Mouse (Mus musculus): ENCODE data around the gene Lca5l.
"Not testable (repeated sequence)": the region's sequence is repeated elsewhere in the genome, so short reads cannot be mapped to it uniquely, and the experiment has no call there.

The Lca5l gene

DNA sequence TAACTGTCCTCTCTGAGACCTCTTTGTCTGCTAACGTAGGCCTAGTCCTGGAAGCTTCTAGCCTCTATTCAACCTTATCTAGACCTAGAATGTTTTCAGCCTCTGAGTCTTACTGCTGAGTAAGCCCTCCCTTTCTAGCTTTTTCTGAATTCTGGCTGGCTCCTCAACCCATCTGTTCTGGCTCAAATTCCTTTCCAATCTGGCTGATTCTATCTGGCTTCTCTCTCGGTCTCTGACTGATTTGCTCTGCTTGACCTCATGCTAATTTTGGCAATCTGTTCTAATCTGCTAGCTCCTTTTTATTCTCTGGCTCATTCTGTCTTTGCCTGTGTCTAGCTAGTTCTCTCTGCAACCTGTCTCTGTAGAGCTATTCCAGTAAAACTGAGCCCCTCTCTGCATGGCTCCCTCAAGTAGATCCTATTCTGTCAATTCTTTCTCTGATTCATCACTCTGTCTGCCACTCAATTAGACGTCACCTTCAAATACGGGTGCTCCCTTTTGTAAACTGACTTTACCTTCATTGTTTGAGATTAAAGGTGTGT is 26.3 kb downstream of the Lca5l start:
- DNase-seq = peak; percentile 84

DNA sequence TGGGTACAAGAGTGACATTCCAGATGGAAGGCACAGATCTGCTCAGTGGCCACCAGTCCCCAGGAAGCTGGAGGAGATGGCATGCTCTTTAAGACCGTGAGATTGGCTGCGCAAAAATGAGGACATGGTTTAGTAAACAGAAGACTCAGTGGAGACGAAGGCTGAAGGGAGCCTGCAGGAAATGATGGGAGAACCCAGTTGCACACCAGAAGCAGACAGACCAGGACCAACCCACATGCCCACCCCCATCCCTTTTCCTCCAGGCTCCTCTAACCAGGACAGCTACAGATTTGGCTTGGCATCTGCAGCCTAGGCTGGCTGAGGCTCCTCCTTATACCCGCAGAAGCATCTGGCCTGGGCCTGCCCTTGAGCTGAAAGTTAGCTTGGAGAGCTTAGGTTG is 30.7 kb downstream of the Lca5l start:
- peak; percentile 69 for DNase-seq

DNA sequence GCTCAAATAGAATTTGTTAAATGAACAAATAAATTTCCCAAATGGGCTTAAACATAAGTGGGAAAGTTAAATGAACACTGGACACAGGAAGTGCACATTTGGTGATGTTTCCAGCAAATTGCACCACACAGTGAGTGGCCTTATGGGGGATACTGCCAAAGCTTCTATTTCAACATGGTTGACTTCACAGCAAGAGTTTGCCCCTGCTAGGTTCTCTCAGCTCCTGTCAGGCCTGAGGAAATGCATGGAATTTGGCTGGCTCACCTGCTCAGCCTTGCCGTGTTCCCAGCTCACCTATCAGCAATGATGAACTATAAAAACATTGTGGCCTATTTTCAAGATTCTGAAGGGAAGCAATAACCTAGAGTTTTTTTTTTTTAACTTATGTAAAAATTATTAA is 31.1 kb downstream of the Lca5l start:
- peak; percentile 68 for DNase-seq

DNA sequence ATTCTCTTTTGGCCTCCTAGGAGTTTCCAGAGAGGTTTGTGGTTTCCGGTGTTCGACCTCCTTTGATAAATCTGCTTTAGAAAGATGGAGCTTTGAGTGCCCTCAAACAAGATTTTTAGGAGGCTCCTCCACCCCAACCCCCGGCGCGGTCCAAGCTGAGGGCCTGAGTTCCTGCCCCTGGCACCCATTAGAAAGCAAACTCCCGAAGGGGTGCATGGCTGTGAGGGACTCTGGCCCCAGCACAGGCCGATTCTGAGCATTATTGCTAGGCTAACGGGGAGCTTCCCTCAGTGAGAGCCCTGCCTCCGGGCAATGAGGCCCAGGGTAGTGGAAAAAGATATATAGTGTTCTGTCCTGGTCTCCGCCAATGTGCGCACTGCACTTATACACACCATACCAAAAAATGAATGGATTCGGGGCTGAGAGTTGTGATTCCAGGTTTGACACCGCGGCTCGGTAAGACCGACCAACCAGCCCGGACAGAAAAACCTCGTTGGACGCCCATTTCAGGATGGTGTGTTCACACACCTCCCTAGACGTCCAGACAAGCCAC is 32.2 kb downstream of the Lca5l start:
- peak; percentile 51 for DNase-seq

DNA sequence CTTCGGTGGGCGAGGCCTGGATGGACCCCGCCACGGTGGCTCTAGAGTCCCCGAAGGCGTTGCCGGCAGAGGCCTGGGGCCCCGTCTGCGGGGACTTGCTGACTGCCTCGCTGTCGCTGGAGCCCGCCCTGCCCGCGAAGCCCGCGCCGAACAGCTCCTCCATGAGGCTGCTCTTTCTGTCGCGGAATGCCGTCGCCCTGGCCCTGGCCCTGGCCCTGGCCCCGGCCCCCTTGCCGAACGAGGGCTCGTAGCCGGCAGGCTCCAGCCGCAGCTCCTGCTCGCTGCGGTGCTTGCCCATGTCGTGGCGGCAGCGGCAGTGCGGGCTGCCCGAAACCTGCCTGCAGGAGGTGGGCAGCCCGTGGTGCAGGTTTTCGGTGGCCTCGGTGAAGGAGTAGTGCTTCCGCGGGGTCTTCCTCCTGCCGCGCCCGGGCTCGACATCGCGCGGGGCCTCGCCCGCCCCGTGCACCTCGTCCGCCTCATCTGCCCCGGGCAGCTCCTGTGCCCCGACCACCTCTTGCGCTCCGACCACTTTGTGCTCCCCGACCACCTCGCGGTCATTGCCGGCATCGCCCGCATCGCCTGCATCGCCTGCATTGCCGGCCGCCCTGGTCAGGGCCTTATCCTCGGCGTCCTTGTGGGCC is 32.9 kb downstream of the Lca5l start:
- DNase-seq = peak; percentile 63

DNA sequence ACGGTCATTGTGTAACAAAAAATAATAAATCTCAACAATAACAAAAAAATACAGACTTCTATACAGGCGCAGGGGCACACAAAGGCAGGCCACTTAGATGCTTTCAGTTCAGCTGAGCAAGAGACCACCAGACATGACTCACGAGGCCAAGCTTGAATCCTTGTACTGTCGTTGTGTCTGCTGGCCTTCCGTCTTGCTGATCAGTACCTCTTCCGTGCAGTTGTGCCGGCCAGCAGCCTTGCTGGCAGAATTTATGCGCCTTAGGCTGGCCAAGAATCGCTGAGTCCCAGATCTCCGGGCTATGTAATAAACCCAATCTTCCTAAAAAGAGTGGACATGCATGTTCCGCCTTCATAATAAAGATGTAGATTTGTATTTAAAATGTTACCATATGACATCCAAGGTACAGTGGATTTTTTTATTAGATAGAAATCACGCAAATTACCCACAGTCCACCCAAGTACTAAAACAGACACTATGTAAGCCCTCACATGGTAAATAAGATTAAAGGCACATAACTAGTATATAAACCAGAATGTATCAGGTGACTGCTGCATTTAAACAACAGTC is 33.5 kb downstream of the Lca5l start:
- DNase-seq = peak; percentile 26

DNA sequence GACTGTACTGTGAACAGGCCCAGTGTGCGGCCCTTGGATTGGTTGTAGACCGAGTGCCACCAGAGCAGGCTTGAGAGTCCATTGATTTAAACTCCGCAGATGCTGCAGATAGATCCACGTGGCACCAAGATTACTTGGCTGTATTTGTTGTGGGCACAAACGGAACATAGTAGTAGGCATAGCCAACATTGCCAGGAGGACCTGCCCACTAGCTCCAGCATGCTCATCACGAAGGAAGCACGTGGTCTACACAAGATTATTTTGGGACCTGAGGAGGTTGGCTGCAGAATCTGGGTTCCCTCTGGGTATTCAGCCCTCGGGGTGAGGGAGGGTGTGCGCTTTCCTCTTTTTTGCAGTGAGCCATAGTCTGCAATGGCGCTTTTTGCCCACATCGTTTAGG is 34.9 kb downstream of the Lca5l start:
- peak; percentile 34 for DNase-seq

DNA sequence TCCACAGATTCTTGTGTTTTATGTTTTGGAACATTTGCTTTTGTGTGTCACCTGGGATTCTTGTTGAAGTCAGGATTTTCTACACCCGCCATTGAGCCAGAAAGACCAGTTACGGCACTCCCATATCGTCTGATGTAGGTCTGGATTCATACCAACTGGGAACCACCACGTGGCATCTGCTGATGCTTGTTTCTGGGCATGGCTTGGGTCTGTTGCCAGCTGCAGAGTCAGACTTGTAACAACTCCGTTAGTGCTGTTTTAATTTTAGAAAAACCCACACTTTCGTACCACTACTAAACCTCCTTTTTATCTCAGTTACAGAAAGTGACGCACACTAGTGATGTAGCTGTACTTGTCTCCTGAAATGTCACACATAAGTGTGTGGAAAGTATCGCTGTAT is 36.1 kb downstream of the Lca5l start:
- peak; percentile 30 for DNase-seq

DNA sequence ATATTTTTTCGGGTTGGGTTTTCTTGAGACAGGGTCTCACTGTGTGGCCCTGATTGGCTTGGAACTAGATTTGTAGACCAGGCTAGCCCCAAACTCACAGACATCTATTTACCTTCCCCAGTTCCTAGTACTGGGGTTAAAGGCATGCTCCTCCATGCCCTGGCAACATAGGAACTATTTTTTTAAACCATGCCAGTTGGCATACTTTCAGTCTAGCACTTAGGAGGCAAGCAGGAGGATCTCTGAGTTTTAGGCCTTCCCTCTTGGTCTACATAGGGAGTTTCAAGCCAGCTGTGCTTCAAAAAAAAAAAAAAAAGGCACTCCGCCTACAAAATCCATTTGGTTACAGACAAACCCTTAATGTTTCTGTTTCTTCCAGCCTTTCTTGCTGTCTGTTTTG is 37.6 kb downstream of the Lca5l start:
- no peak for DNase-seq

DNA sequence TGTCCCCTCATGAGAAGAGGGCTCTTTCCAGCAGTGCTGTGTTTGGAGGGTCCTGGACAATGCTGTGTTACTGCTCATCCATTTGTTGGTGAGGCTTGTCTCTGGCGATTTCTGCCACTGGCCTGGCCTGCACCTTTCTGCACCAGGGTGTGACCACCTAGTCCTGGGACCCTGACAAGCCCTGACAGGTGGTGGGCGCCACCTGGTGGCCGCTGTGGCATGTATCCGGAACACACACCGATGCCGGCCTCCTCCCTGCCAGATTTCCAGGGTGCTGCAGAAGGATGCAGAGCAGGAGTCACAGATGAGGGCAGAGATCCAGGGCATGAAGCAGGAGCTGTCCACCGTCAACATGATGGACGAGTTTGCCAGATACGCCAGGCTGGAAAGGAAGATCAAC is 40.5 kb downstream of the Lca5l start:
- DNase-seq = peak; percentile 87

DNA sequence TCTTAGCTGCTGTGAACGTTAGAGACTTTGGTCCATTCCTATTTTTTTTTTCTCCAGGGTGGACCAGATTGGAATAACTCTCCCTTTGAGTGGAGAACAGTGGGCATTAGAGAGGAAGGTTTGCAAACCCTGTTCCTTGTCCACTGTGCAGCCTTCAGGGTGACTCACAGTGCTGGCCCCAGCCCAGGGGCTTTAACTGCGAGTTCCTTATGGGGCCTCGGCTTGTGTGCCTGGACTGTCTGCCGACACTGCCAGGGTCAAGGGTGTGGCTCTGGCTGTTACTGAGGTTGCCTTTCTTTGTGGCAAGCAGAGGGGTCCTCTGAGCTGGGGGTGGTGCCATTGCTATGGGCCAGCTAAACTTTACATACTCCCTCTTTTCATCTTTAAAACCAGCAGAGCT is 41.1 kb downstream of the Lca5l start:
- DNase-seq = peak; percentile 48

DNA sequence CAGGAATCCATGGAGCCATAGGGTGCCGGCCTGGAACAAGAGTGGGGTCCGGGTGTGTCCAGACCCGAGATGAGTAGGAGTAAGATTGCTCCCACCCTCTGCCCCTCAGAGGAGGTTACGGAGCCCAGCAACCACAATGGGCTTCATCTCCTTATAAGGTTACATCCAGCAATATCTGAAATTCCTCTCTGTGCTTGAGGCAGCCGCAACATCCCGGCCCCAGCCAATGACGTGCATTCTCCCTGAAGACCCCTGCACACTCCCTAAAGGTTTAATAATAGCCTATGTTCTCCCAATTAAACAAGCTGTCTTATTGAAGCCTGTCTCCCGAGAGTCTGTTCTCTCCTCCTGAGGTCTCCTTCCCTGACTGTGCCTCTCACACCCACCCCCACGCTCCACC is 42.8 kb downstream of the Lca5l start:
- no peak for DNase-seq

DNA sequence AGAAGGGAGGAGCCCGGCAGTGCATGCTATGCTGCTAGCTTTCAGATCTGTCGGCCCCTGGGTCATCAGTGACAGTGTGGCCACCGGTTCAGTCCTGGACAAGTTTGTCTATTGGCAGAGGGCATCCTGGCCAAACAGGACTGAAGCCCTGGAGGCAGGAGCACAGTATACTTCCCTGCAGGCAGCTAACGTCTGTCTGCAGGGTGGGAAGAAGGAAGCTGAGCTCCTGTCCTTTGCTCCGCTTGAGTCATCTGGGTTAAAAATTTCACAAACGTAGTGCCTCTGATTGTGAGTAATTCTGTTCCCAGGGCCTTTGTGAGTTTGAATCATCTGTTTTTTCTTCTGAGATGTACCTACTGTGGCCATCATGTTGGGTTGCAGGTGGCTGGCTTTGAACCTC is 43.2 kb downstream of the Lca5l start:
- DNase-seq = no peak

DNA sequence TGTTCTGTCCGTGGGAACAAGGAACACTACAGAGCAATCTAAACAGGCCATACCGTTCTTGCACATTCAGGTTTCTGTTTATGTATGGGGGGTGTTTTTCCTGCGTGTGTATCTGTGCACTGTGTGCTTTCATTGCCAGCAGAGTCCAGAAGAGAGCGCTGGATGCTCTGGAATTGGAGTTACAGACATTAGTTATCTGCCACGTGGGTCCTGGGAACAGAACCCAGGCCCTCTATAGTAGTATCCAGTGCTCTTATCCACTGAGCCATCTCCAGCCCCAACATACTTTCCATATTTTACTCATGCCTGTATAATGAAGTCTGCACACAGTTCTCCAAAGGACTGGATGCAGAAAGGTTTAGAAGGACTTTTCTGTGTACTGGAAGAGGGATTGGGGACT is 46.3 kb downstream of the Lca5l start:
- no peak for DNase-seq

DNA sequence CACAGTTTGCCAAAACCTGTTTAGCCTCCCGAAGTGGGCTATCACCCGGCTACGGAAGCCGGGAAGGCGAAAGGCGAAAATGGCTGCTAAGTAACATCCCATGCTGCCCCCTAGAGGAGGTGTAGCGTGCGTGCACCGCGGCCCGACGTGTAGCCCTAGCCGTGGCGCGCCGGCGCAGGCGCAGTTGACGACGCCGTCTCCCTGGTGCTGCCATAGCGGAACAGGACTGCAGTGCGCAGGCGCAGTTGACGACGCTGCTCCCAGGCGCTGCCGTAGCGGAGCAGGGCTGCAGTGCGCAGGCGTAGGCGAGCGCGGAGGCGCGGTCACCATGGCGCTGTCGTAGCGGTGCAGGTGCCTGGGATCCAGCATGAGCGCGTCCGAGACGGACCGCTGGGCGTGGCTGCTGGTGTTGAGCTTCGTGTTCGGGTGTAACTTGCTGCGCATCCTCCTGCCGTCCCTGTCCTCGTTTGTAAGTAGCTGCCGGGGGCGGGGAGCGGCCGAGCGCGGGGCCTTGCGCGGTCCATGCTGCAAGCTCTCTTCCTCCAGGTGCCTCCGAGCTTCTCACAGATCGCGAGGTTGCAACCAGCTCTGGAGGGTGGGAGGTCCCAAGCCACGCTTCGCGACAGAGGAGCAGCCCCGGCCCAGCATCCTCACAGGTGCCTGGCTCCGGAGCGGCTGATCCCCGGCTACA is 46.8 kb downstream of the Lca5l start, which contains the start of gene Wrb:
Gene Wrb (plus strand): TSS at position 298 of the 691 bp plus-strand sequence.
- DNase-seq = peak; percentile 100

DNA sequence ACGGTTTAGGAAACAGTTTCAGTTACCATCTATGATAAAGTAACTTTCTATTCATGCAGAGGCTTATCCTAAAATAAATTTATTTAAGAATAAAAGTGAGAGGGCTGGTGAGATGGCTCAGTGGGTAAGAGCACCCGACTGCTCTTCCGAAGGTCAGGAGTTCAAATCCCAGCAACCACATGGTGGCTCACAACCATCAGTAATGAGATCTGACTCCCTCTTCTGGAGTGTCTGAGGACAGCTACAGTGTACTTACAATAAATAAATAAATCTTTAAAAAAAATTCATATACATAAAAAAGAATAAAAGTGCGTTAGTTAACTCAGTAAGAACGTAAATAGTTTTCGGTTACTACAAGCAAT is 47.3 kb downstream of the Lca5l start:
- not testable (repeated sequence) for DNase-seq

DNA sequence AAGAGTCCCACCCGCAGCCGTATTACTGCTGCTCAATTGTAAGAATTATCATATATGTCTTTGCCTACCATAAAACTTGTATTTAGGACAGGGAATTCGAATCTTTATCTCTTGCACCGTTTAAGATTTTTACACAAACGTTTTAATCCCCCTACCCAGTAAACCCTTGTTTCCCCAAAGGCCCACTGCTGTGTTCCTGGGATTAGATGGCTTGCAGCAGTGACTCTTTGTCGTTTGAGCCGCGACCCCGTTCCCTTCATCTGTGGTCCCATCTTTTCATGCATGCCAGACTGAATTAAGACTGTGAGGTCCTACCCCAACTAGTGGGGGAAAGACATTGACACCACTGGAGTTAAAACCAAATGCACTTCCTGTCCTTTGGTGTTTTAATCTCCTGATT is 63.6 kb downstream of the Lca5l start:
- no peak for DNase-seq

DNA sequence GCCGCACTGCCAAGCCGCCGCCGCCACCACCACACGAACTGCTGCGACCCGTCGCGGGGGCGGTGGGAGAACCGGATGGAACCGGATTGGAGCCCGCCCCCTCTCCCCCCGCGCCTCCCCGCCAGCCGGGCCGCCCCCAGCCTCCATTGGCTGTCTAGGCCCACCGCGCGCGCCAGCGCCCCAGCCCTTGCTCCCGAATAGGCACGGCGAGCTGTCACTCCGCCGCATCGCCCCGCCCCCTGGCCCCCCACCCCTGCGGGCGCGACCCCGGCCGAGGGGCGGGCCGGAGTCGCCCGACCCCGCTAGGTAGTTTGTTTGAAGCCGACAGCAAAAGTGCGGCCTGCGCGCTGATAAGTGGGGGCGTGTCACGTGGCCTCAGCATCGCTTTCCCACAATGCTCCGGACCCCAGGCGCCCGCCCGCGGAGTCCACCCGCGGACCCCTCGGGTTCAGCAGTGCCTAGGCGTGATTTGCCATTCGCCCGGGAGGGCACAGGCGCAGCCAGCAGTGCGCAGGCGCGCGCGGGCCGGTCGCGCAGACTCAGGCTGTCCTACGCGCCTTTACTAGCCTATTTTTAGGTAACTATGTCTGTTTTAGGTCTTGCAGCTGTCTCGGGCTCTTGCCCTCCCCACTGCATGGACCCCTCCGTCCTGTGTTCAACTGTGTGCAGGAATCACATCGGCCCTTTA is 64.3 kb downstream of the Lca5l start, which contains the start of gene Hmgn1:
Gene Hmgn1 (minus strand): TSS at position 73 of the 688 bp plus-strand sequence.
- DNase-seq = peak; percentile 98

DNA sequence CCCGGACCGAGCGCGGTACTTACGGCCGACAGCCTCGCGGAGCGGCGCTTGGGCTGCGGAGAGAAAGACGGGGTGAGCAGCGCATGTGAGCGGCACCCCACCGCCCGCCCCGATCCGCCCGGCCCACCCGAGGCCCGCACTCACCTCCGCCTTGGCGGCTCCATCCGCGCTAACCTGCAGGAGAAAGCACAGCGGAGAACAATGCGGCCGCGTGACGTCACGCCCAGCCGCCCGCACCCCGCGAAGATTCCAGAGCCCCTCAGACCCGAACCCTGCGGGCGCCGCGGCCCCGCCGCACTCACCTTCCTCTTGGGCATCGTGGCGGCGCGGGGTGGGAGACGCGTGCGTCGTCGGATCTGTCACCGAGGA is 64.8 kb downstream of the Lca5l start:
- DNase-seq = no peak

DNA sequence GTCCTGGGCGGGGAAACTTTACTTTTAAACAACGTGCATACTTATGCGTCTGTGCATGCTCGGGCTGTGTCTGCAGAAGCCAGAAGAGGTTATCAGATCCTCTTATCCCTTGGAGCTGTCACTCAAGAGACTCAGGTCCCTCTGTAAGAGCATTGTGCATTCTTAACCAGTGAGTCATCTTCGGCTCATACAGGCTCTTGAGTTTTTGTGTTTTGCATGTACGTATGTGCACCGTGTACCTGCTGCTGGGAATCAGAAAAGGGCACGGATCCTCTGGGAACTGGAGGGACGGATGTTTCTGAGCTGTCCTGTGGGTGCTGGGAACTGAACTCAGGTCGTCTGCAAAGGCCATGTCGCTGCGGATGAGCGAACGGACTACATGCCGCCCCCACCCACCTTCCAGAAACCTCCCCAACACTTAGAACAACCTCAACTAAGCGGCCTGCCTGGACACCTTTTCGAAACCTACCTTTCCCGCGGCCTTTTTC is 65.3 kb downstream of the Lca5l start:
- peak; percentile 58 for DNase-seq

DNA sequence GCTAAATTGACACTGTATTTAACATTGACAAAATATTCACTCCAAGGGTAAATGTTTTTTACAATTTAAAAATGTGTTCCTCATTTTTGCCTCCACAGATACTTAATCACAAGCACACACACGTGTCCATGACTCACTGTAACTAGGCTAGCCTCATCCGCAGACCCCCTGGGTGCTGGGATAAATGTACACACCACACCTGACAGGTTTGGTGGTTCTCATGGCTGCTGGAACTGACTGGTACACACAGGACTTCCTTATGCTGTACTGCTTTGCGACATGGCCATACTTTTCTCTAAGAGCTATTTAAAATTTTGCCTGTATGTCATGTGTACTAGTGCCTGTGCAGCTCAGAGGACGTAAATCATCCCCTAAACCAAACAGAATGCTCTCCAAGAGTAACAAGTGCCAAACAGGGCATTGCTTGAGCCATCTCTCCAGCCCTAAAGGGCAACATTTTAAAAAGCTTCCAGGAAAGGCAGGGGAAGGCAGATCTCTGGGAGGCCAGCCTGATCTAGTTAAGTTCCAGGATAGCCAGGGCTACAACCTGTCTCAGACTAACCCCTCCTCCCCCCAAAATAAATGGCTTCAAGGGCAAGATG is 71.9 kb downstream of the Lca5l start:
- no peak for DNase-seq

DNA sequence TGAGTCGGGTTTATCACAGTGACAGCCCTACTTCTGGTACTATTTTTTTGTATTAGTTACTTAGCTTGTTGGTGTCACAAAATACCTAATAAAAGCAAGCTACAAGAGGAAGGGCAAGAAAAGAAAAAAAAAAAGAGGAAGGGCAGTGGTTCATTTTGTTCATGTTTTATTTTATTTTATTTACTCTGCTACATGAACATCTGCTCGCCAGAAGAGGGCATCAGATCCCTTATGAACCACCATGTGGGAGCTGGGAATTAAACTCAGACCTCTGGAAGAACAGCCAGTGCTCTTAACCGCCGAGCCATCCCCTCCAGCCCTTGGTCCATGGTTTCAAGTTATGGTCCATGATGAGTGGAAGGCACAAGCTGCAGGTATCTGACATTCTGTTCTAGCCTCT is 77.3 kb downstream of the Lca5l start:
- DNase-seq = no peak

DNA sequence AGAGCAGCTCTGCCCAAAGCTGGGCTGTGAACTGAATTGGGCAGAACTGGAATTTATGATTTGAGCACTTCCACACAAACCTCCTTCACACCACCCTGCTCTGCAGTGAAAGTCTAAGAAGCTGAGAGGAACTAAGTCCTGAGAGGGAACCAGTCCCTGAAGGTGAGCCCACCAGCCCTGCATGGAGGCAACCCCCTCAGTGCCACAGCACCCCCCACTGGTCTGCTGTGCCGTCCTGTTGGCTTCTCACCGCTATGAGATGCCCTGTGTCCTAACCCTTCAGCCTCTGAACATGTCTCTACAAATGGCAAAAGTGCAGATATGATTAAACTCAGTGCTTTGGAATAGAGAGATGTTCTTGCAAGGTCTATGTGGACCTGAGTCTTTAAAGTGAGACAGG is 79.3 kb downstream of the Lca5l start:
- DNase-seq = no peak

All from cerebellum, adult 9-11 months (tissue).